ENCODE assay signal across 9 mouse cellular contexts in genomic region chr13:59668501-59669093, GRCm38 (mm10). TPM values are rescaled to one million over a fixed set of nuclear protein-coding genes. Genes with fewer than 3 reads are reported as not detected.
DNase-seq lines count a peak whose midpoint lies in the region; ATAC-seq and TF ChIP-seq lines count a peak whose summit lies in the region.
"Had no signal": no experiment of that assay in that cellular context is flagged by ENCODE, and none has a peak within 500 bp of the region (broad histone marks: within the 10 kb centered on the region; RNA-seq: fewer than 3 reads in every experiment).

No protein-coding gene starts in this region.

- H3K4me1 ChIP-seq in lung, adult 2 months (ENCODE audit: control insufficient read depth, insufficient read depth, low read length) = peaks cover 5% of the 10 kb centered on the region
- H3K4me1 ChIP-seq in stomach, embryonic 14.5 days (ENCODE audit: control insufficient read depth, insufficient read depth, low read length) = peaks cover 8% of the 10 kb centered on the region

- H3K9me3 ChIP-seq in stomach, embryonic 14.5 days (ENCODE audit: control insufficient read depth, low read depth, low read length) = no peaks in the 10 kb centered on the region
- H3K9me3 ChIP-seq: limb, embryonic 15.5 days had no signal

- ATAC-seq in stomach, embryonic 14.5 days (ENCODE audit: insufficient number of reproducible peaks, insufficient read depth, low FRiP score, low read depth) = peak; percentile 91

- H3K9ac ChIP-seq in stomach, embryonic 14.5 days (replicated peaks; ENCODE audit: low read depth, low read length) = no peak overlapping the region
- H3K9ac ChIP-seq: limb, embryonic 15.5 days had no signal

- peak; percentile 49; the same call in 1 of the 2 replicates for TF ChIP-seq POLR2A in lung, adult 2 months (IDR thresholded peaks at IDR 0.05; ENCODE audit: borderline replicate concordance, extremely low read depth, low read depth, low read length)

- 9% methylated on average over 11 of the region's 11 CpGs for WGBS in lung, adult 2 months
- 41% methylated on average over 11 of the region's 11 CpGs for WGBS in stomach, embryonic 14.5 days

- intact Hi-C loops in gastrocnemius, adult 2 months (cut with DNase I) = no loop called here
- intact Hi-C loops in gastrocnemius, postnatal 36 days (cut with DNase I) = no loop called here

- no peak for DNase-seq in gastrocnemius, adult 2 months
- DNase-seq in gastrocnemius, adult 8-10 months (ENCODE audit: low spot score in 2 of 2) = no peak
- peak; percentile 81 for DNase-seq in c-Kit-positive CD71-positive TER-119-positive erythroid progenitor cells, embryonic 14.5 days (ENCODE audit: low spot score)
- peak; percentile 69 for DNase-seq in induced T-regulatory cell, adult 2 months (ENCODE audit: low read depth)
- peak; percentile 62 for DNase-seq in lung, adult 2 months
- DNase-seq in cerebellum, postnatal 4 days (ENCODE audit: low spot score in 2 of 2) = no peak
- no peak for DNase-seq in gastrocnemius, postnatal 36 days

- no peak overlapping the region for H3K4me2 ChIP-seq in stomach, embryonic 14.5 days (replicated peaks; ENCODE audit: low read depth, low read length)
- H3K4me2 ChIP-seq: limb, embryonic 15.5 days had no signal

- H3K4me3 ChIP-seq in gastrocnemius, adult 2 months = peak overlapping the region; percentile 19
- H3K4me3 ChIP-seq in lung, adult 2 months (replicated peaks; ENCODE audit: extremely low read depth, low read depth, low read length) = no peak overlapping the region
- no peak overlapping the region for H3K4me3 ChIP-seq in stomach, embryonic 14.5 days (ENCODE audit: low read depth, low read length)
- H3K4me3 ChIP-seq: limb, embryonic 15.5 days had no signal

- no peak for TF ChIP-seq CTCF in gastrocnemius, adult 2 months (IDR thresholded peaks at IDR 0.05)
- TF ChIP-seq CTCF in lung, adult 2 months (IDR thresholded peaks at IDR 0.05; ENCODE audit: insufficient read depth, low read length) = no peak

- H3K27ac ChIP-seq in gastrocnemius, adult 2 months = peak overlapping the region; percentile 75
- H3K27ac ChIP-seq in stomach, embryonic 14.5 days (ENCODE audit: low read length) = peak overlapping the region; percentile 75

- no peaks in the 10 kb centered on the region for H3K27me3 ChIP-seq in stomach, embryonic 14.5 days (ENCODE audit: control insufficient read depth, insufficient read depth, low read length)
- H3K27me3 ChIP-seq: limb, embryonic 15.5 days had no signal

- peaks cover 6% of the 10 kb centered on the region for H3K36me3 ChIP-seq in stomach, embryonic 14.5 days (ENCODE audit: control insufficient read depth, insufficient read depth, low read length)

RNA-seq across cellular contexts. Expression of gene Golm1, which starts 7.0 kb away (rescaled TPM):
- 10 to 100 TPM in 1 of 2 experiments, 1 to 10 TPM in 1; 4.5 to 11.5 TPM for total RNA-seq in gastrocnemius, adult 2 months (2021)
- total RNA-seq in gastrocnemius, adult 8-10 months (2022) = 1 to 10 TPM; 5.5 to 9.3 (median 7.5) TPM
- polyA plus RNA-seq in lung, adult 2 months (2012; rRNA removed) = 11.2 and 15.3 TPM in 2 replicates
- polyA plus RNA-seq in stomach, embryonic 14.5 days (2014; fragmentation: Nextera tagmentation; extraction: Ambion mirVana) = 95.7 TPM in 2 replicates
- total RNA-seq in gastrocnemius, postnatal 36 days (2021) = 1 to 10 TPM; 5.9 to 6.8 TPM

RNA-seq across cellular contexts. Expression of gene 4921517D22Rik, which starts 25.3 kb away (rescaled TPM):
- not detected for total RNA-seq in gastrocnemius, adult 2 months (2021)
- not detected for total RNA-seq in gastrocnemius, adult 8-10 months (2022)
- polyA plus RNA-seq in lung, adult 2 months (2012; rRNA removed) = not detected in 2 replicates
- polyA plus RNA-seq in stomach, embryonic 14.5 days (2014; fragmentation: Nextera tagmentation; extraction: Ambion mirVana) = not detected in 2 replicates
- total RNA-seq in gastrocnemius, postnatal 36 days (2021) = not detected
- polyA plus RNA-seq: limb, embryonic 15.5 days had no signal

RNA-seq across cellular contexts. Expression of gene Spata31d1a, which starts 41.5 kb away (rescaled TPM):
- not detected for total RNA-seq in gastrocnemius, adult 2 months (2021)
- total RNA-seq in gastrocnemius, adult 8-10 months (2022) = not detected
- polyA plus RNA-seq in lung, adult 2 months (2012; rRNA removed) = not detected in 2 replicates
- 0.04 TPM in 1 of 2 replicates, not detected in the other for polyA plus RNA-seq in stomach, embryonic 14.5 days (2014; fragmentation: Nextera tagmentation; extraction: Ambion mirVana)
- total RNA-seq in gastrocnemius, postnatal 36 days (2021) = not detected
- polyA plus RNA-seq: limb, embryonic 15.5 days had no signal

RNA-seq across cellular contexts. Expression of gene Spata31d1b, which starts 43.5 kb away (rescaled TPM):
- total RNA-seq in gastrocnemius, adult 2 months (2021) = not detected
- total RNA-seq in gastrocnemius, adult 8-10 months (2022) = not detected
- 0.05 TPM in 1 of 2 replicates, not detected in the other for polyA plus RNA-seq in lung, adult 2 months (2012; rRNA removed)
- not detected in 2 replicates for polyA plus RNA-seq in stomach, embryonic 14.5 days (2014; fragmentation: Nextera tagmentation; extraction: Ambion mirVana)
- not detected for total RNA-seq in gastrocnemius, postnatal 36 days (2021)
- polyA plus RNA-seq: limb, embryonic 15.5 days had no signal

Comparison
In these comparisons a context has a peak if more than half of its experiments do, and no peak if none do; other contexts are left out.
1. DNase-seq: peak in c-Kit-positive CD71-positive TER-119-positive erythroid progenitor cells, embryonic 14.5 days (single experiment), induced T-regulatory cell, adult 2 months (single experiment) and lung, adult 2 months (single experiment); none in gastrocnemius, adult 2 months (single experiment), gastrocnemius, adult 8-10 months (0 of 2), cerebellum, postnatal 4 days (0 of 2) and gastrocnemius, postnatal 36 days (0 of 2).